Mouse (Mus musculus) midbrain, embryonic 10.5 days (tissue): ENCODE results near the gene Gm45623. TPM values are rescaled to one million over a fixed set of nuclear protein-coding genes. Genes with fewer than 3 reads are reported as not detected.

Experiments
- DNase-seq: peaks from one replicate; pipeline ENCODE4 v3.0.0-alpha.2; 2017; ENCODE audit warnings: low spot score
- H3K27ac ChIP-seq: fragments of 300-500 bp; sonication (generic); replicated peaks from 2 replicates; pipeline ENCODE4 v1.5.1; 2016; ENCODE audit warnings: mild to moderate bottlenecking
- H3K27me3 ChIP-seq: fragments of 300-500 bp; sonication (generic); 2 replicates; pipeline ENCODE4 v1.6.1; 2016; ENCODE audit warnings: low read depth, mild to moderate bottlenecking; ENCODE audit not compliant: poor library complexity, severe bottlenecking
- H3K36me3 ChIP-seq: fragments of 300-500 bp; sonication (generic); 2 replicates; pipeline ENCODE4 v1.6.1; 2016; ENCODE audit warnings: mild to moderate bottlenecking, moderate library complexity
- H3K4me1 ChIP-seq: fragments of 300-500 bp; sonication (generic); 2 replicates; pipeline ENCODE4 v1.6.1; 2016
- H3K4me3 ChIP-seq: fragments of 300-500 bp; sonication (generic); 2 replicates; pipeline ENCODE4 v1.5.1; 2016; ENCODE audit warnings: mild to moderate bottlenecking, moderate library complexity
- H3K9me3 ChIP-seq: fragments of 300-500 bp; sonication (generic); replicated peaks from 2 replicates; pipeline ENCODE4 v1.6.1; 2016; ENCODE audit warnings: mild to moderate bottlenecking
- WGBS: fragments of 180-500 bp; shearing (Covaris S2); methylation state at CpG from one replicate; pipeline ENCODE4 v1.1.7; 2016; 5-methylcytosine and 5-hydroxymethylcytosine counted together
- polyA plus RNA-seq: library from polyadenylated mRNA; unstranded; fragments of >200 nt; fragmentation: Nextera tagmentation; extraction: Ambion mirVana; gene quantifications from 2 replicates; pipeline ENCODE4 v1.2.1, GENCODE M21; 2016

The Gm45623 gene
- polyA plus RNA-seq, 1 experiment from 2014 or later: not detected

DNA sequence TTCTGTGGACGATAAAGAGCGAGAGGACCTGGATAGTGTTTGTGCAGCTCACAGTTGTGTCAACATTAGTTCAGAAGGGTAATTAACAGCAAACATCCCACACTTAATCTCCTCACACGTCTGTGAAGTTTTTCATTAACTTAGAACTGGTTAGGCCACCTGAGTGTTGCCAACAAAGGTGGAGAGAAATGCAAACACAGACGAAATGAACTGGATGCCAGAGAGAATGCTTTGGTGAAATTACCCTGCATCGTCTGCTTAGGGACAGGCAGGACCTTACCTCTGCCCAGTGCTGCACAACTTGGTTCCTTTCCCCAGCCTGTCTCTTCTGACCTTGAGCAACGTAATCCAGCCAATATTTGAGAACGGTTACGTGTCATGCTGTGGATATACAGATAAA, 6.1 kb downstream of the Gm45623 start:
- Histone ChIP-seq H3K27me3 (peaks cover 32% of the 10 kb centered on the region), H3K36me3 (peaks cover 5% of the 10 kb centered on the region; the same call in 1 of the 2 replicates), H3K27ac (no peak overlapping the region), H3K4me1 (peaks cover 12% of the 10 kb centered on the region), H3K9me3 (no peaks in the 10 kb centered on the region), H3K4me3 (no peak overlapping the region)
- WGBS: 77% methylated on average over 8 of the region's 8 CpGs
- no peak for DNase-seq

DNA sequence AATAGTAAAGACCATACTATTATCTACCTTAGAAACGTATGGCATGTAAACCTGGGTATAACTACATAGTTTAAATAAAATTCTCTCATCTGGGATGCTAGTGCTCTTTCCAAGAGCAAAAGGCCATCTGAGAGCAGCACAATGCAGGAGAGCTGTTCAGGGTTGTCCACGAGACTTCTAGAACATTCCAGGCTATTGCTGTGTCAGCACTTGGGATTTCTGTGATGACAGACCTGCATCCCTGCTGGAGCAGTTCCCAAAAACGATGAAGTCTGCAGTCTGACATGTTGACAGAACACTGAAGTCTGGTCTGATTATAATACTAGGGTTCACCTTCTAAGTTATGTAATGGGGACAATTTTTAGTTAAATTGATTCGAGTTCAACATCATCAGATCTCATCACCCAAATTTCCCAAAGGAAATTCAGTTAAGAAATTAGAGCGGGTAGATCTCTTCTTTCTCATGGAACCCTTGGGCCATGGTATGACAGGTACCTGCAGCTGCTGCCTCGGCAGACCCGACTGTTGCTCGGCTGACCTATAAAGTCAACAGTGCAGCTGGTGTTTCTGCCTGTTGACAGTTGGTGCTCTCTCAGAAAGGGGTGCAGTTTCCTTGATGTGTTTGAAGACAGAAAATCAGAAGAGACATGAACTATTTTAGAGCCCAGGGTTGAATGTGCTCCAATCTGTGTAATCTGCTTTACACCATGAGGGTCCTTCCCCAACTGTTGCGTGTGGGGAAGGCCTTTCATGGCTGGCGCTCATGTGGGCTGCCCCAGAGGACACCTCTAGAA, 6.7 kb downstream of the Gm45623 start:
- Histone ChIP-seq H3K36me3 (peaks cover 5% of the 10 kb centered on the region; the same call in 1 of the 2 replicates), H3K27me3 (peaks cover 26% of the 10 kb centered on the region), H3K4me3 (no peak overlapping the region), H3K9me3 (no peaks in the 10 kb centered on the region), H3K27ac (no peak overlapping the region), H3K4me1 (peaks cover 12% of the 10 kb centered on the region)
- WGBS: 81% methylated on average over 10 of the region's 10 CpGs
- no peak for DNase-seq

DNA sequence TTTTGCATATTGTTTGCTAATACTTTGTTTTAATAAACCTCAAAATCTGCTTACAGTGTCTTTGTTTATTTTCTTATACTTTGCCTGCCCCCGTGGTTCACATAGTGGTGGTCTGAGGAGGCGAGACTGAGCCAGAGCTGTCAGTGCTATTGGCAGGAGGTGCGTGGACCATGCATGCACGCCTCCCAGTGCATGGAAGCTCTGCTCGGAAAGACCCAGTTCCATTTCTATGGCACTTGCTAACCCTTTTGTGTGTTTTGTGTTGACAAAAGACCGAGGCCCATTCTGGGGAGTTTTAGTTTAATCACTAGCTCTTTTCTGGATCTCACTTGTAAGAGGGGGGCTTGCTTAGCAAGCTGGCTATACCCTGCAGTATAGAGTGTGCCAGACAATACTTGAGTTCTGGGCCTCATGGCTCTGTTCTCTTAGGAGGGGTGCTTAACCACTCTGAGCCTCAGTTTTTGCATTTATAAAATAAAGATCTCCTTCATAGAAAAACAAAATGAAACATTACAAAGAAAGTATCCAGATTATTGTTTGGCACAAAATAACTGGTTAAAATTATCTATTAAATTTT, 11.2 kb downstream of the Gm45623 start:
- Histone ChIP-seq H3K27ac (no peak overlapping the region), H3K4me3 (no peak overlapping the region), H3K9me3 (no peaks in the 10 kb centered on the region), H3K4me1 (peaks cover 13% of the 10 kb centered on the region), H3K27me3 (no peaks in the 10 kb centered on the region), H3K36me3 (peaks cover 43% of the 10 kb centered on the region)
- no peak for DNase-seq
- WGBS: 61% methylated on average over 6 of the region's 6 CpGs

DNA sequence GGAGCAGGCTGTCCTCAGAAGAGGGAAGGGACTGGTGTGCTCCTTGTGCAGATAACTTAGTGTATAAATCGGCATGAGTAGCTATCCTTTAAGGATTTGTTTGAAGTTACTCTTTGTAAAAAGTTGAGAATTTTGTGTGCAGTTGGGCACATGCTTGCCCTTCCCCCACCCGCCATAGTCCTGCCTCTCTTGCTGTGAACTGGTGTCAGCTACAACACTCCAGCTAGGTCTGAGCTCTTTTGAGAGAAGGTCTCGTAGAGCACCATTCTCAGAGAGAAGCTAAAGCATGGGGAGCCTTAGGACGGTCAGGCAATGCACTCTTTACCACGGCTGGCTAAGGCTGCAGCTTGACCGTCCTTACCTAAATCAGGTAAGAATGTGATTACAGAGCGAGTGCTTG, 11.9 kb downstream of the Gm45623 start:
- Histone ChIP-seq H3K4me1 (peaks cover 13% of the 10 kb centered on the region), H3K9me3 (no peaks in the 10 kb centered on the region), H3K27ac (no peak overlapping the region), H3K36me3 (peaks cover 50% of the 10 kb centered on the region), H3K4me3 (no peak overlapping the region), H3K27me3 (no peaks in the 10 kb centered on the region)
- WGBS: 87% methylated on average over 7 of the region's 7 CpGs
- no peak for DNase-seq

DNA sequence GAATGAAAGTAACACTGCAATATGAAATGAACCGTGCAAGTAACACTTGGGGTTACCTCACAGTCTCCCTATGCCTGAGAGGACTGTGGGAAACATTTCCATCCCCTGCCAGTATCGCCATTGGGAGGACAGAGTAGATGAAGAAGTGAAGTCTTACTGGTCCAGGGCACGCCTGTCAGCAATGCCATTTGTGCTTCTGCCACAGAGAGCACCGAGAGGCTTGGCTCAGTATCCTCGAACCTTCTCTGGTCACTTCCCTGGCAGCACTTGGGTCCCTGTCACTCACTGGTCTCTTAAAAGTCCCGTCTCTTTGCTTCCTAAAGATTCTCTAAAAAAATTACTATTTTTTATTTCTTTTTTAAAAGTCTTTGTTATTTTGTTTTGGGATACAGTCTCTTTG, 13.1 kb downstream of the Gm45623 start:
- no peaks in the 10 kb centered on the region for H3K9me3 ChIP-seq
- no peak overlapping the region for H3K27ac ChIP-seq
- H3K27me3 ChIP-seq: no peaks in the 10 kb centered on the region
- H3K4me3 ChIP-seq: no peak overlapping the region
- 85% methylated on average over 6 of the region's 6 CpGs for WGBS
- H3K36me3 ChIP-seq: peaks cover 62% of the 10 kb centered on the region
- H3K4me1 ChIP-seq: peaks cover 13% of the 10 kb centered on the region
- DNase-seq: no peak

DNA sequence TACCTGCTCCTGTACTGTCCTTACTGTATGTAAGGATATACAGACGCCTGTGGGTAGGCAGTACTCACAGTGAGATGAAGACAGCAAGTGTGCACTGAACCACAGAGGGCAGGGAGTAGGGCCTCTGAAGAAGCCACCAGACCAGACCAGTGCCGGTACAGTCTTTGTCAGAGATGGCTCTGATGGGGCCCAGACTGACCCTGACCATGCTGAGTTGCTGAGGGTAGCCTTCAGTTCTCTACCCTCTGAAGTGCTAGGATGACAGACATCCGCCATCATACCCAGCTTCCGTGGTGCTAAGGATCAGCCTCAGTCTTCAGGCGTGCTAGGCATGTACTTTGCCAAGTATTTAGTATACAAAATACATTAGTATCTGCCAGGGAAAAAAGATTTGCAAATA, 14.1 kb downstream of the Gm45623 start:
- Histone ChIP-seq H3K27ac (no peak overlapping the region), H3K36me3 (peaks cover 71% of the 10 kb centered on the region), H3K27me3 (no peaks in the 10 kb centered on the region), H3K4me1 (peaks cover 13% of the 10 kb centered on the region), H3K9me3 (no peaks in the 10 kb centered on the region), H3K4me3 (no peak overlapping the region)
- WGBS: 91% methylated on average over 5 of the region's 5 CpGs
- no peak for DNase-seq

DNA sequence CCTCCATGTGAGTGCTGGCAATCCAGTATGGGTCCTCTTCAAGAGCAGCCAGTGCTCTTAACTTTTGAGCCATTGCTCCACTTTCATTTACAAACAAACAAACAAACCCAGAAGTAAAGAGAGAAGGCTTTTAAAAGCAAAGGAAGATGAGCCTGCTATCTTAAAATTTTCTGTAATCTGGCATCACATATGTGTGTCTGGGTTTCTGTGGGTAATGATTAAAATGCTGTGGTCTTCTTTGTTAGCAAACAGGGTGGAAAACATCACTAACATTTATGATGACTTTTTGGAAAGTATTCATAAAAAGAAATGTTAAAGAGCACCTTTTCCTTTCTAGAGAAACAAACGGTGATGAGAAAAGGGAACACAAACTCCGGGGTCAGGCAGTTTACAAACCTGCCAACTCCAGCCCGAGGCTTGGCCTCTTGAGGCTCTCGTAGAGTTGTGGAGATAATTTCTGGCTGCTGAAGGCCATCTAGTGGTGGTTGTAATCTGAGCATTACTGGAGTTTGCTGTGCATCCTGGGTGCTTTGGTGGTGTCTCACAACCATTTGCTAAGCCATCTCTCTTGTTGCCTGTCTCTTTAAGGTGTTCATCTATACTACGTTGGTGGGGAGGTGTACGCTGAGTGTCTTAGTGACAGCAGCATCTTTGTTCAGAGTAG, 18.3 kb downstream of the Gm45623 start:
- H3K4me3 ChIP-seq: no peak overlapping the region
- H3K4me1 ChIP-seq: no peaks in the 10 kb centered on the region
- no peaks in the 10 kb centered on the region for H3K9me3 ChIP-seq
- 76% methylated on average over 6 of the region's 6 CpGs for WGBS
- H3K27ac ChIP-seq: no peak overlapping the region
- peaks cover 99% of the 10 kb centered on the region for H3K36me3 ChIP-seq
- no peaks in the 10 kb centered on the region for H3K27me3 ChIP-seq
- no peak for DNase-seq

DNA sequence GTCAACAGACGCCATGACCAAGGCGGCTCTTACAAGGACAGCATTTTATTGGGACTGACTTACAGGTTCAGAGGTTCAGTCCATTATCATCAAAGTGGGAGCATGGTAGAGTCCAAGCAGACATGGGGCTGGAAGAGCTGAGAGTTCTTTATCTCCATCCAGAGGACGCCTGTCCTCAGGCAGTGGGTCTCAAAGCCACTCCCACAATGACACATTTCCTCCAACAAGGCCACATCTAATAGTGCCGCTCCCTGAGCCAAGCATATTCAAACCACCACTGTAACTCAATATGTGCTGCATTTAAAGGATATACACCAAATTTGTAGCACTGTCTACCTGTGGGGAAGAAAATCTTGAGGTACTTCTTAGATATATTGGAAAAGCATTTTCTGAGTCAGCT, 19.0 kb downstream of the Gm45623 start:
- H3K4me3 ChIP-seq: no peak overlapping the region
- H3K9me3 ChIP-seq: no peaks in the 10 kb centered on the region
- no peak overlapping the region for H3K27ac ChIP-seq
- H3K36me3 ChIP-seq: peaks cover 99% of the 10 kb centered on the region
- no peak for DNase-seq
- WGBS: 96% methylated on average over 4 of the region's 4 CpGs
- no peaks in the 10 kb centered on the region for H3K27me3 ChIP-seq
- H3K4me1 ChIP-seq: no peaks in the 10 kb centered on the region

DNA sequence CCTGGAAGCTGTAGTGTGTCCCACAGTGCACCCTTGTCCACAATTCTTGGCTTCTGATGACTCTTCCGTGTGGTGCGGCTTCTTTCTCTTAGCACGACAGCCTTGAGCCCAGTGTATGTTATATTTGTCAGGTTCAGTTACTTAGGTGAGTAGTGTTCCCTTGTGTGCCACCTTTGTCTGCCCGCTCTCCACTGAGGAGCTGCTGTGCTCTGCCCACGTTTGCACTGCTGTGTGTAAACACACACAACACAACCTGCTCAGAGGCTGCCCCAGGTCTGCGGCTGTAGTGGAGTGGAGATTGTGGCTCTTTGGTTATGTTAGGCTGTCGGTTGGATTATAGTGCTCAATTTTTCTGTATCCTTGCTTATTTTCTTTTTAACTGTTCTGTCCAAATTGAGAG, 24.6 kb downstream of the Gm45623 start:
- Histone ChIP-seq H3K27me3 (no peaks in the 10 kb centered on the region), H3K27ac (no peak overlapping the region), H3K4me3 (no peak overlapping the region), H3K4me1 (0 out of 2 replicates have a peak, but pooled peaks cover 4% of the 10 kb centered on the region), H3K9me3 (no peaks in the 10 kb centered on the region), H3K36me3 (peaks cover 100% of the 10 kb centered on the region)
- WGBS: 97% methylated on average over 7 of the region's 7 CpGs
- no peak for DNase-seq

DNA sequence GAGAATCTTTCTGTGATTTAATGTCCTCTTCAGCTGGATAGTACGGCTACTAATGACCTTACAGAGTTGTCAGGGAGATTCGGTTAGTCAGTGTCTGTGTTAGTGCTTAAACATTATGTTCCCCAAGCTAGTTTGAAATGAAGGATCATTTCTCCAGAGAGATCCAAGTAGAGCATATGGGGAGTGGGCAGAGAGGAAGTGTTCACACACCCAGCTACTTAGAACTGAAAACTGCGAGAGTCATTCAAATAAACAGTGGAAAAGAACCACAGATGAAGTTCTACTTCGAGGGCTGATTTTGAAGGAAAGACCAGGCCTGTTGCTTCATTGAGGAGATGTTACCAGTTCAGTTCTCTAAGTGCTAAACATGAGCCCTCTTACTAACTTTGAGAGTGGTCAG, 27.1 kb downstream of the Gm45623 start:
- H3K27me3 ChIP-seq: no peaks in the 10 kb centered on the region
- no peak overlapping the region for H3K27ac ChIP-seq
- peaks cover 90% of the 10 kb centered on the region for H3K36me3 ChIP-seq
- no peak overlapping the region for H3K4me3 ChIP-seq
- 0 out of 2 replicates have a peak, but pooled peaks cover 4% of the 10 kb centered on the region for H3K4me1 ChIP-seq
- H3K9me3 ChIP-seq: no peaks in the 10 kb centered on the region
- no peak for DNase-seq
- 96% methylated on average over 4 of the region's 4 CpGs for WGBS

DNA sequence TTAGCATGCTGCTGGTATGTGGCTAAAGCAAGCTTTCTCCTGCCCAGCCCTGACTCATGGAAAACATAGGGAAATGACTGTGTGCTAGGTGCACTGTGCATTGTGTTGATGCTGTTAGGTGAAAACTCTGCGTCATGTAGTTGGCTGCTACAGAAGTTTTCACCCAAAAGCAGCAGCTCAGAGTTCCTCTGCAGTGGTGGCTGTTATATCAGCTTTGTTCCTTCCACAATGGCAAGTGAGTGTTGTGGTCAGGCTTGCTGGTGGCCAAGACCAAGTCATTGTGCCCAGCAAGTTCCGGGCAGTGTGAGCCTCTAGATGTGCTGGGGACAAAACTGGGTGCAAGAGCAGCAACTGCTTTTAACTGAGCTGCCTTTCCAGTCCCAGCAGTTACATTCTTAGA, 41.4 kb downstream of the Gm45623 start:
- no peaks in the 10 kb centered on the region; the same call in 1 of the 2 replicates for H3K9me3 ChIP-seq
- H3K27ac ChIP-seq: no peak overlapping the region
- H3K4me1 ChIP-seq: peaks cover 3% of the 10 kb centered on the region; the same call in 1 of the 2 replicates
- DNase-seq: no peak
- peaks cover 54% of the 10 kb centered on the region for H3K36me3 ChIP-seq
- 97% methylated on average over 2 of the region's 2 CpGs for WGBS
- no peaks in the 10 kb centered on the region for H3K27me3 ChIP-seq
- H3K4me3 ChIP-seq: no peak overlapping the region

DNA sequence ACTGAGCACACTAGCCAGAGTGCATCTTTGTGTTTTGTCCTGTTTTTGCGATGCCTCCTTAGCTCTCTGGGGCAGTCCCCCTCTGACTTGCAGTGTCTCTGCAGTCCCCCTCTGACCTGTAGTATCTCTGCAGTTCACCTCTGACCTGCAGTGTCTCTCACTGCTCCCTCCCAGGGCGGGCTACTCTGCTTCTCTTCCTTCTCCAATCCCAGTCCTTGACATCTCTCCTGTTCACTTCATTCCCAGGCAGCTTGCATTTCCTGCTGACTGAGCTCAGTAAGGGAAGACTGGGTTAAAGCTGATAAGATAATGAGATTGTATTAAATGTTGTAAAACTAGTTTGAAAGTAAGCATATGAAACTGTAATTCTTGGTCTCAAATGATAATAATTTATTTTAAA, 43.0 kb downstream of the Gm45623 start:
- H3K9me3 ChIP-seq: no peaks in the 10 kb centered on the region; the same call in 1 of the 2 replicates
- peaks cover 70% of the 10 kb centered on the region for H3K36me3 ChIP-seq
- WGBS: 74% methylated on average over 2 of the region's 2 CpGs
- no peak for DNase-seq
- no peak overlapping the region for H3K27ac ChIP-seq
- H3K4me3 ChIP-seq: no peak overlapping the region
- no peaks in the 10 kb centered on the region for H3K27me3 ChIP-seq
- peaks cover 8% of the 10 kb centered on the region for H3K4me1 ChIP-seq

DNA sequence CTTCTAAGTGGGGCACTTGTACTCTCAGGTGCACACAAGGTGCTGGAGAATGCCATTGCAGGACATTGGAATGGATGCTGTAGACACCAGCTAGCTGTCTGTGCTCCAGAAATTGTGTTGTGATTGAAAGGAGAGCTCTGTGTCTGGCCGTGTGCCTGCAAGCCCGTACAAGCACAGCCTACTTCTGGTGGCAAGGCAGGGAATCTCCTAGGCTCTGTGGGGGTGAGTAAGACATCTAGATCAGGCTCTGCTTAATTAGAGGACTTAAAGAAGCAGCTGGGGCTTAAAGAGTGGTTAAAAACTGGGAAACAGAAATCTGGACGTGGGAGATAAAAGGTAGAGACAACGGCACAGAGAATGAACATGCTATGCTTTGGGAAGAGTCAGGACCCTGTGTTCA, 46.0 kb downstream of the Gm45623 start:
- Histone ChIP-seq H3K36me3 (peaks cover 70% of the 10 kb centered on the region), H3K9me3 (no peaks in the 10 kb centered on the region; the same call in 1 of the 2 replicates), H3K27me3 (no peaks in the 10 kb centered on the region), H3K4me3 (no peak overlapping the region), H3K27ac (no peak overlapping the region), H3K4me1 (peaks cover 28% of the 10 kb centered on the region)
- no peak for DNase-seq
- 91% methylated on average over 4 of the region's 4 CpGs for WGBS
